Mouse (Mus musculus) MEL (cell line): ENCODE data around the gene Drosha. TPM values are rescaled to one million over a fixed set of nuclear protein-coding genes. Genes with fewer than 3 reads are reported as not detected.

ENCODE experiments used
- DNase-seq: peaks from one replicate; pipeline ENCODE4 v3.0.0; 2011; ENCODE audit warnings: low read depth, low spot score
- H3K27ac ChIP-seq: 2 replicates; pipeline ENCODE4 v1.5.1; 2012; ENCODE audit warnings: low read depth, mild to moderate bottlenecking, control low read depth, low read length, moderate library complexity; ENCODE audit not compliant: control insufficient read depth
- H3K27me3 ChIP-seq, 2 experiments: fragments of 150-350 bp in 1 of 2; sonication (generic) in 1 of 2; 2 replicates each; pipeline ENCODE4 v1.6.1; 2012; ENCODE audit warnings: low read length in 2 of 2, mild to moderate bottlenecking in 2 of 2, improper control_type of control experiment in 1 of 2, moderate library complexity in 1 of 2; ENCODE audit not compliant: insufficient read depth in 2 of 2, control insufficient read depth in 1 of 2
- H3K36me3 ChIP-seq, 2 experiments: 2 replicates each; pipeline ENCODE4 v1.6.1; 2012 to 2014; ENCODE audit warnings: low read length in 2 of 2, improper control_type of control experiment in 1 of 2, inconsistent platforms in 1 of 2, mild to moderate bottlenecking in 1 of 2; ENCODE audit not compliant: insufficient read depth in 2 of 2, control insufficient read depth in 1 of 2
- H3K4me1 ChIP-seq, 2 experiments: fragments of 150-350 bp in 1 of 2; sonication (generic) in 1 of 2; 2 replicates each; pipeline ENCODE4 v1.6.1; 2012; ENCODE audit warnings: low read length in 2 of 2, improper control_type of control experiment in 1 of 2, mild to moderate bottlenecking in 1 of 2; ENCODE audit not compliant: insufficient read depth in 2 of 2, control insufficient read depth in 1 of 2
- H3K4me3 ChIP-seq, 2 experiments: fragments of 150-350 bp in 1 of 2; sonication (generic) in 1 of 2; 2 replicates each; pipeline ENCODE4 v1.5.1; 2012; ENCODE audit warnings: low read depth in 2 of 2, low read length in 2 of 2, mild to moderate bottlenecking in 2 of 2, moderate library complexity in 2 of 2, control low read depth in 1 of 2, improper control_type of control experiment in 1 of 2; ENCODE audit not compliant: control insufficient read depth in 1 of 2, insufficient read depth in 1 of 2
- H3K79me2 ChIP-seq: 2 replicates; pipeline ENCODE4 v1.6.1; 2012; ENCODE audit warnings: mild to moderate bottlenecking, low read length, moderate library complexity; ENCODE audit not compliant: control insufficient read depth, poor library complexity, insufficient read depth
- H3K9ac ChIP-seq: 2 replicates; pipeline ENCODE4 v1.6.1; 2012; ENCODE audit warnings: low read depth, mild to moderate bottlenecking, control low read depth, low read length, moderate library complexity; ENCODE audit not compliant: control insufficient read depth, poor library complexity, severe bottlenecking
- H3K9me3 ChIP-seq: fragments of 150-350 bp; sonication (generic); replicated peaks from 2 replicates; pipeline ENCODE4 v1.6.1; 2012; ENCODE audit warnings: mild to moderate bottlenecking, low read length, improper control_type of control experiment, moderate library complexity; ENCODE audit not compliant: insufficient read depth
- CHD1 ChIP-seq: IDR thresholded peaks from 2 replicates; pipeline ENCODE4 v1.6.1; 2012; ENCODE audit warnings: low read depth, mild to moderate bottlenecking, inconsistent platforms, low read length, improper control_type of control experiment
- CTCF ChIP-seq, 3 experiments: IDR thresholded peaks in 2 of 3; conservative IDR thresholded peaks in 1 of 3; 2 replicates each; pipeline ENCODE4 v1.5.1; 2011 to 2012; ENCODE audit warnings: low read length in 3 of 3, low read depth in 2 of 3, mild to moderate bottlenecking in 2 of 3, improper control_type of control experiment in 1 of 3, inconsistent platforms in 1 of 3, mixed read lengths in 1 of 3, moderate library complexity in 1 of 3; ENCODE audit not compliant: control insufficient read depth in 1 of 3, insufficient read depth in 1 of 3, poor library complexity in 1 of 3, severe bottlenecking in 1 of 3
- E2F4 ChIP-seq: IDR thresholded peaks from 2 replicates; pipeline ENCODE4 v1.6.1; 2011; ENCODE audit warnings: low read depth, low read length, improper control_type of control experiment, borderline replicate concordance
- ELF1 ChIP-seq: IDR thresholded peaks from 2 replicates; pipeline ENCODE4 v1.6.1; 2014; ENCODE audit warnings: low read depth, mild to moderate bottlenecking, inconsistent platforms, low read length, improper control_type of control experiment, moderate library complexity
- GATA1 ChIP-seq: IDR thresholded peaks from 2 replicates; pipeline ENCODE4 v1.6.1; 2011; ENCODE audit warnings: low read depth, low read length, improper control_type of control experiment
- MAFK ChIP-seq: IDR thresholded peaks from 2 replicates; pipeline ENCODE4 v1.6.1; 2011; ENCODE audit warnings: low read depth, mild to moderate bottlenecking, low read length, improper control_type of control experiment, borderline replicate concordance
- MAX ChIP-seq: IDR thresholded peaks from 2 replicates; pipeline ENCODE4 v1.6.1; 2011; ENCODE audit warnings: low read length, improper control_type of control experiment
- MAZ ChIP-seq: IDR thresholded peaks from 2 replicates; pipeline ENCODE4 v1.6.1; 2012; ENCODE audit warnings: low read depth, mild to moderate bottlenecking, inconsistent platforms, low read length, improper control_type of control experiment
- NRF1 ChIP-seq: IDR thresholded peaks from 2 replicates; pipeline ENCODE4 v1.6.1; 2014; ENCODE audit warnings: low read depth, mild to moderate bottlenecking, inconsistent platforms, low read length, improper control_type of control experiment, moderate library complexity; ENCODE audit not compliant: poor library complexity, insufficient read depth, severe bottlenecking
- POLR2AphosphoS5 ChIP-seq: IDR thresholded peaks from 2 replicates; pipeline ENCODE4 v1.6.1; 2012; ENCODE audit warnings: low read depth, borderline replicate concordance, mild to moderate bottlenecking, inconsistent platforms, low read length, moderate library complexity, mixed read lengths
- SIN3A ChIP-seq: IDR thresholded peaks from 2 replicates; pipeline ENCODE4 v1.6.1; 2012; ENCODE audit warnings: low read length, improper control_type of control experiment, inconsistent platforms
- SMC3 ChIP-seq: IDR thresholded peaks from 2 replicates; pipeline ENCODE4 v1.6.1; 2011; ENCODE audit warnings: low read depth, low read length, improper control_type of control experiment
- TAL1 ChIP-seq: IDR thresholded peaks from 2 replicates; pipeline ENCODE4 v1.6.1; 2012; ENCODE audit warnings: mild to moderate bottlenecking, inconsistent platforms, low read length, moderate library complexity, mixed read lengths
- TCF12 ChIP-seq: IDR thresholded peaks from 2 replicates; pipeline ENCODE4 v1.6.1; 2014; ENCODE audit warnings: low read depth, mild to moderate bottlenecking, inconsistent platforms, low read length, improper control_type of control experiment, moderate library complexity
- UBTF ChIP-seq: IDR thresholded peaks from 2 replicates; pipeline ENCODE4 v1.6.1; 2012; ENCODE audit warnings: low read depth, mild to moderate bottlenecking, inconsistent platforms, low read length, improper control_type of control experiment, moderate library complexity, borderline replicate concordance; ENCODE audit not compliant: insufficient read depth
- USF1 ChIP-seq: IDR thresholded peaks from 2 replicates; pipeline ENCODE4 v1.6.1; 2014; ENCODE audit warnings: low read depth, mild to moderate bottlenecking, inconsistent platforms, low read length, improper control_type of control experiment, moderate library complexity
- USF2 ChIP-seq, 2 experiments: IDR thresholded peaks; 2 replicates each; pipeline ENCODE4 v1.6.1; 2011 to 2012; ENCODE audit warnings: improper control_type of control experiment in 2 of 2, low read length in 2 of 2, borderline replicate concordance in 1 of 2, inconsistent platforms in 1 of 2, low read depth in 1 of 2, mild to moderate bottlenecking in 1 of 2; ENCODE audit not compliant: insufficient read depth in 1 of 2
- ZC3H11A ChIP-seq: IDR thresholded peaks from 2 replicates; pipeline ENCODE4 v1.6.1; 2012; ENCODE audit warnings: low read depth, mild to moderate bottlenecking, inconsistent platforms, low read length, improper control_type of control experiment
- ZMIZ1 ChIP-seq: IDR thresholded peaks from 2 replicates; pipeline ENCODE4 v1.6.1; 2012; ENCODE audit warnings: low read depth, mild to moderate bottlenecking, inconsistent platforms, low read length, improper control_type of control experiment, moderate library complexity
- ZNF384 ChIP-seq: IDR thresholded peaks from 2 replicates; pipeline ENCODE4 v1.6.1; 2012; ENCODE audit warnings: low read depth, mild to moderate bottlenecking, inconsistent platforms, low read length, improper control_type of control experiment
- polyA plus RNA-seq, 2 experiments: library from polyadenylated mRNA; stranded (reverse) in 1 of 2; unstranded in 1 of 2; fragments of >175 nt in 1 of 2; fragments of >200 nt in 1 of 2; gene quantifications; 2 replicates each; pipeline versions ENCODE4 v1.2.1 to v1.2.4; 2012; ENCODE audit warnings: low replicate concordance in 2 of 2, low read depth in 1 of 2; ENCODE audit not compliant: insufficient read length in 2 of 2, insufficient read depth in 1 of 2, missing spikeins in 1 of 2
- total RNA-seq: library from RNA; depleted of rRNA; stranded (reverse); fragments of 300-350 nt; gene quantifications from 2 replicates; pipeline ENCODE4 v1.2.3, GENCODE M21; 2012

The Drosha gene
- total and polyA plus RNA-seq, 3 experiments = 43.3 to 482 (median 96.9) TPM

- Histone ChIP-seq H3K4me3 (no peak overlapping the region), H3K4me1 (peaks cover 0 to 10% of the 10 kb centered on the region in 2 experiments; a peak in 2 of 4 replicates), H3K79me2 (peaks cover 2% of the 10 kb centered on the region; the same call in 1 of the 2 replicates), H3K27me3 (no peaks in the 10 kb centered on the region), H3K9me3 (no peaks in the 10 kb centered on the region), H3K9ac (no peak overlapping the region), H3K36me3 (peaks cover 7 to 14% of the 10 kb centered on the region in 2 experiments; a peak in 3 of 4 replicates), H3K27ac (no peak overlapping the region)
- no peak for TF ChIP-seq MAZ
- TF ChIP-seq USF2 (IDR thresholded peaks at IDR 0.05; ENCODE audit: borderline replicate concordance in 1 of 2, insufficient read depth in 1 of 2, low read depth in 1 of 2, low read length in 2 of 2) = no peak
- TF ChIP-seq CTCF (IDR thresholded peaks at IDR 0.05 in 2 of 3, conservative IDR thresholded peaks at IDR 0.05 in 1 of 3; ENCODE audit: control insufficient read depth in 1 of 3, insufficient read depth in 1 of 3, low read depth in 2 of 3, low read length in 3 of 3, poor library complexity in 1 of 3, severe bottlenecking in 1 of 3) = no peak
- no peak for TF ChIP-seq CHD1
- TF ChIP-seq GATA1 = no peak
- no peak for TF ChIP-seq UBTF
- no peak for TF ChIP-seq MAX
- DNase-seq = no peak
Measured at GRCm38 (mm10) chr15:12833385-12833784, 8.8 kb downstream of the Drosha start.

- Histone ChIP-seq H3K9me3 (no peaks in the 10 kb centered on the region), H3K36me3 (peaks cover 7 to 10% of the 10 kb centered on the region in 2 experiments), H3K4me3 (no peak overlapping the region), H3K27ac (no peak overlapping the region), H3K27me3 (no peaks in the 10 kb centered on the region), H3K9ac (no peak overlapping the region)
- TF ChIP-seq SIN3A (no peak), USF2 (IDR thresholded peaks at IDR 0.05; ENCODE audit: borderline replicate concordance in 1 of 2, insufficient read depth in 1 of 2, low read depth in 1 of 2, low read length in 2 of 2) (no peak), ZNF384 (no peak), GATA1 (no peak), UBTF (no peak), ZC3H11A (no peak)
- TF ChIP-seq, all 39 proteins: peak for 0
- Histone ChIP-seq H3K4me1 (peaks cover 0 to 8% of the 10 kb centered on the region in 2 experiments; a peak in 2 of 4 replicates), H3K79me2 (peaks cover 2% of the 10 kb centered on the region; the same call in 1 of the 2 replicates)
- DNase-seq = no peak
Measured at GRCm38 (mm10) chr15:12834231-12834630, 9.6 kb downstream of the Drosha start.

DNA sequence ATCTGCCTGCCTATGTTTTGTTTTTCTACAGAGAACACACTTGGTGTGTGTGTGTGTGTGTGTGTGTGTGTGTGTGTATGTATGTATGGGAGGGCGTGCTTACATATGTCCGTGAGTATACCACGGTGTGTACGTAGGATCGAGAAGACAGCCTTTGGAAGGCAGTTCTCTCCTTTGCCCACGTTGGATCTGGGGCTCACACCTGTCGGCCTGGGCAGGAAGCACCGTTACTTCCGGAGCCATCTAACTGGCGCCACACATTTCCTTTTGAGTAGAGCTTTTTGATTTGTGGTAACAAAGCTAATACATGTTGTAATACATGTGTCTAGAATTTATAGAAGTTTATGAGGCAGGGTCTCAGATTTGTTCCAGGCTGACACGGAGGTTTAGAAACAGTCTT, 16.1 kb downstream of the Drosha start:
- TF ChIP-seq ZC3H11A (no peak), MAFK (no peak), UBTF (no peak), TCF12 (no peak), NRF1 (no peak), ZMIZ1 (no peak), ELF1 (no peak), USF1 (no peak), ZNF384 (no peak), E2F4 (no peak), SMC3 (no peak), TAL1 (no peak), POLR2AphosphoS5 (no peak), CHD1 (no peak)
- TF ChIP-seq, all 39 proteins: peak for 0
- DNase-seq = no peak
- no peak overlapping the region for H3K27ac ChIP-seq
- no peaks in the 10 kb centered on the region for H3K27me3 ChIP-seq
- H3K9me3 ChIP-seq = no peaks in the 10 kb centered on the region
- H3K4me1 ChIP-seq = no peaks in the 10 kb centered on the region
- no peak overlapping the region for H3K4me3 ChIP-seq
- no peaks in the 10 kb centered on the region for H3K79me2 ChIP-seq
- no peak overlapping the region for H3K9ac ChIP-seq
- peaks cover 0 to 25% of the 10 kb centered on the region in 2 experiments; a peak in 2 of 4 replicates for H3K36me3 ChIP-seq
